Mouse (Mus musculus) thymus, adult 2 months (tissue): ENCODE data around the gene Aspg.

Experiments used
- CTCF ChIP-seq: fragments of 200-500 bp; IDR thresholded peaks from 2 replicates; pipeline ENCODE4 v1.5.1; 2012; ENCODE audit warnings: mild to moderate bottlenecking, control low read depth, low read length, moderate library complexity, borderline replicate concordance; ENCODE audit not compliant: control insufficient read depth, poor library complexity, insufficient read depth; ENCODE audit errors: extremely low read depth
- POLR2A ChIP-seq: fragments of 200-500 bp; IDR thresholded peaks from 2 replicates; pipeline ENCODE4 v1.6.1; 2012; ENCODE audit warnings: mild to moderate bottlenecking, low read length, control low read depth, moderate library complexity; ENCODE audit not compliant: control insufficient read depth, poor library complexity, insufficient read depth; ENCODE audit errors: extremely low read depth

DNA sequence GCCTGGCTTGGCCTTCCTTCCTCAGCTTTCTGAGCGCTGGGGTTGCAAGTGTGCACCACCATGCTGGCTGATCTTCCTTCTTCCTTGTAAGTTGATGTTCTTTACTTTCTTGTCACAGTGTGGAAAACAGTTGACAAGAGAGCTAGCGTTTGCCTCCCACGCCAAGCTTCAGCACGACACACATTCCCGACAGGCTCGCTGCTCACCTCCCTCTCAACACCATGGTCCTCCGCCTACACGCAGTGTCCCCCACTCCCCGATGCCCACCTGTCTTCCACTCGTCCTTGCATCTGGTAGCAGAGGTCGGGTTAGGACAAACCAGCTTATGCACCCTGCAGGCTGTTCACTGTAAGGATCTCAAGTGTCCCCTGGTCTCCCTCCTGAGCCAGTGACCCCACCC lies 1.6 kb upstream of the Aspg start:
- TF ChIP-seq CTCF (no peak), POLR2A (no peak)
